ENCODE assay signal across 11 mouse cellular contexts in the genomic region with DNA sequence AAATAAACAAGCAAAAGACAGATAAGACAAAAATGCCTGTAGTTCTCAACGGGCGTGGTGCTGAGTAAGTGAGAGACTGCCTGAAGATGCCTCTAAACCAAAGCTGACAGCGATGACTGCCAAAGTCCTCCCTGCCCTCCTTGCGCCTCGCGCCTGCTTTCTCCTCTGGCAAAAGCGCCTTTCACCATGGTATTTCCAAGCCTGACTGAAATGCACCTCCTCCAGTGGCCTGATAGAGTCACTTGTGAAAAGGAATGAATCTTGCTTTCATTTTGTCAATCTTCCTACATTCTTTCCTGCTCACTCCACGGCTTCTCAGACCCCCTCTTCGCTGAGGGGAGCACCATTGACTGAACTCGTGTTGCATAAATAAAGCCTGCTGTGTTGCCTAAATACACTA.
DNase-seq lines count a peak whose midpoint lies in the region; ATAC-seq lines count a peak whose summit lies in the region.
"Had no signal": no experiment of that assay in that cellular context is flagged by ENCODE, and none has a peak within 500 bp of the region (broad histone marks: within the 10 kb centered on the region; RNA-seq: fewer than 3 reads in every experiment).

No protein-coding gene starts in this region.

- WGBS in forebrain, embryonic 11.5 days: 25% methylated on average over 10 of the region's 10 CpGs
- 14% methylated on average over 10 of the region's 10 CpGs for WGBS in midbrain, embryonic 12.5 days
- 53% methylated on average over 10 of the region's 10 CpGs for WGBS in limb, embryonic 10.5 days

- H3K36me3 ChIP-seq in forebrain, embryonic 11.5 days (ENCODE audit: control insufficient read depth, insufficient read depth, low read length): no peaks in the 10 kb centered on the region
- no peaks in the 10 kb centered on the region for H3K36me3 ChIP-seq in midbrain, embryonic 12.5 days
- no peaks in the 10 kb centered on the region for H3K36me3 ChIP-seq in limb, embryonic 10.5 days
- H3K36me3 ChIP-seq: liver, embryonic 13.5 days had no signal

- H3K9me3 ChIP-seq in forebrain, embryonic 11.5 days (ENCODE audit: control insufficient read depth, low read length): no peaks in the 10 kb centered on the region
- H3K9me3 ChIP-seq in midbrain, embryonic 12.5 days: no peaks in the 10 kb centered on the region
- H3K9me3 ChIP-seq in limb, embryonic 10.5 days (replicated peaks): no peaks in the 10 kb centered on the region
- H3K9me3 ChIP-seq: liver, embryonic 13.5 days had no signal

- peak overlapping the region; percentile 20; the same call in 1 of the 2 replicates for H3K4me2 ChIP-seq in forebrain, embryonic 11.5 days (ENCODE audit: low read depth, low read length, severe bottlenecking)
- peak overlapping the region; percentile 24 for H3K4me2 ChIP-seq in midbrain, embryonic 12.5 days (replicated peaks)
- H3K4me2 ChIP-seq: liver, embryonic 13.5 days had no signal

- no peaks in the 10 kb centered on the region for H3K27me3 ChIP-seq in forebrain, embryonic 11.5 days (ENCODE audit: control insufficient read depth, insufficient read depth, low read length)
- no peaks in the 10 kb centered on the region for H3K27me3 ChIP-seq in midbrain, embryonic 12.5 days
- H3K27me3 ChIP-seq in limb, embryonic 10.5 days (ENCODE audit: low read depth, poor library complexity, severe bottlenecking): no peaks in the 10 kb centered on the region
- H3K27me3 ChIP-seq: liver, embryonic 13.5 days had no signal

- DNase-seq in cerebellum, postnatal 10 days: peak; percentile 39 to 45
- DNase-seq in cerebellum, adult 18-20 months: no peak
- DNase-seq in 3134 (ENCODE audit: extremely low read depth, insufficient read length, low spot score): peak; percentile 28
- DNase-seq in forebrain, embryonic 11.5 days (ENCODE audit: low spot score): peak; percentile 58
- no peak for DNase-seq in limb, embryonic 10.5 days (ENCODE audit: low spot score)
- DNase-seq in left cerebral cortex, adult 9 months (ENCODE audit: low spot score in 2 of 2): no peak
- DNase-seq in right cerebral cortex, adult 2 months (ENCODE audit: low spot score in 2 of 2): no peak
- DNase-seq: liver, embryonic 13.5 days had no signal

- H3K27ac ChIP-seq in forebrain, embryonic 11.5 days (ENCODE audit: low read depth, low read length): no peak overlapping the region
- peak overlapping the region; percentile 11; the same call in 1 of the 2 replicates for H3K27ac ChIP-seq in midbrain, embryonic 12.5 days (replicated peaks)
- H3K27ac ChIP-seq in limb, embryonic 10.5 days: no peak overlapping the region
- H3K27ac ChIP-seq: layer of hippocampus, adult 2 months; liver, embryonic 13.5 days had no signal

- H3K4me3 ChIP-seq in forebrain, embryonic 11.5 days (ENCODE audit: low read depth, low read length): no peak overlapping the region
- no peak overlapping the region for H3K4me3 ChIP-seq in midbrain, embryonic 12.5 days
- no peak overlapping the region for H3K4me3 ChIP-seq in limb, embryonic 10.5 days
- H3K4me3 ChIP-seq: erythroblast, embryonic 14.5 days; layer of hippocampus, adult 2 months; liver, embryonic 13.5 days had no signal

- H3K4me1 ChIP-seq in forebrain, embryonic 11.5 days (replicated peaks; ENCODE audit: control insufficient read depth, insufficient read depth, low read length): peaks cover 15% of the 10 kb centered on the region
- H3K4me1 ChIP-seq in midbrain, embryonic 12.5 days: peaks cover 19% of the 10 kb centered on the region
- H3K4me1 ChIP-seq in limb, embryonic 10.5 days: no peaks in the 10 kb centered on the region
- H3K4me1 ChIP-seq: liver, embryonic 13.5 days had no signal

- no peak for ATAC-seq in forebrain, embryonic 11.5 days (replicated peaks; ENCODE audit: low FRiP score)
- no peak for ATAC-seq in midbrain, embryonic 12.5 days (ENCODE audit: low FRiP score, low read depth)

- H3K9ac ChIP-seq in forebrain, embryonic 11.5 days (ENCODE audit: low read length): no peak overlapping the region
- 0 out of 2 replicates have a peak overlapping the region, but pooled peaks have one; percentile 4 for H3K9ac ChIP-seq in midbrain, embryonic 12.5 days (replicated peaks)
- H3K9ac ChIP-seq: liver, embryonic 13.5 days had no signal

Comparison
In these comparisons a context has a peak if more than half of its experiments do, and no peak if none do; other contexts are left out.
1. DNase-seq: peak in cerebellum, postnatal 10 days (2 of 2), 3134 (single experiment) and forebrain, embryonic 11.5 days (single experiment); none in cerebellum, adult 18-20 months (0 of 2), limb, embryonic 10.5 days (single experiment), left cerebral cortex, adult 9 months (0 of 2) and right cerebral cortex, adult 2 months (0 of 2).